Mouse (Mus musculus) gastrocnemius, adult 2 months (tissue): ENCODE results near the gene Cdh23. TPM values are rescaled to one million over a fixed set of nuclear protein-coding genes. Genes with fewer than 3 reads are reported as not detected.

Source experiments
- DNase-seq: peaks from one replicate; pipeline ENCODE4 v3.0.0; 2022
- H3K27ac ChIP-seq: fragments of 200-600 bp; 2 replicates; pipeline ENCODE4 v1.8.1; 2022; ENCODE audit warnings: mild to moderate bottlenecking
- H3K4me3 ChIP-seq: fragments of 200-600 bp; 2 replicates; pipeline ENCODE4 v1.8.1; 2022; ENCODE audit warnings: mild to moderate bottlenecking, moderate library complexity
- CTCF ChIP-seq: fragments of 200-600 bp; IDR thresholded peaks from 2 replicates; pipeline ENCODE4 v1.8.1; 2022; ENCODE audit warnings: antibody characterized with exemption, mild to moderate bottlenecking, moderate library complexity
- intact Hi-C: fragments of 180-260 bp; cut with DNase I; formaldehyde crosslinking; loops from one replicate; pipeline ENCODE4 v1.15.1; 2025
- total RNA-seq, 2 experiments: library from RNA; stranded (reverse); gene quantifications; 2 replicates each; pipeline ENCODE4 v1.2.3; 2021

Gene Cdh23
- total RNA-seq, 2 experiments from 2014 or later = 1.8 to 2.8 TPM

- DNase-seq = no peak
- intact Hi-C loops = no loop called here
- no peak overlapping the region for H3K27ac ChIP-seq
- no peak for TF ChIP-seq CTCF
- H3K4me3 ChIP-seq = no peak overlapping the region
These were observed 38.1 kb downstream of the Cdh23 start for GRCm38 (mm10) chr10:60658176-60658575.

GRCm38 (mm10) chr10:60653675-60654074 lies 42.6 kb downstream of the Cdh23 start:
- H3K4me3 ChIP-seq = no peak overlapping the region
- intact Hi-C loops = no loop called here
- no peak overlapping the region for H3K27ac ChIP-seq
- no peak for TF ChIP-seq CTCF
- no peak for DNase-seq

GRCm38 (mm10) chr10:60653106-60653505 lies 43.2 kb downstream of the Cdh23 start:
- no peak for DNase-seq
- intact Hi-C loops = no loop called here
- Histone ChIP-seq H3K4me3 (no peak overlapping the region), H3K27ac (no peak overlapping the region)
- TF ChIP-seq CTCF = no peak

GRCm38 (mm10) chr10:60644079-60644641 lies 52.1 kb downstream of the Cdh23 start:
- no peak for DNase-seq
- TF ChIP-seq CTCF = no peak
- intact Hi-C loops = no loop called here
- H3K27ac ChIP-seq = no peak overlapping the region
- no peak overlapping the region for H3K4me3 ChIP-seq

- intact Hi-C loops = no loop called here
- DNase-seq = peak; percentile 72
- H3K4me3 ChIP-seq = no peak overlapping the region
- no peak overlapping the region for H3K27ac ChIP-seq
- no peak for TF ChIP-seq CTCF
These were observed 57.0 kb downstream of the Cdh23 start for GRCm38 (mm10) chr10:60639291-60639690.

- TF ChIP-seq CTCF = no peak
- Histone ChIP-seq H3K4me3 (no peak overlapping the region), H3K27ac (no peak overlapping the region)
- intact Hi-C loops = no loop called here
- DNase-seq = no peak
These were observed 60.6 kb downstream of the Cdh23 start for GRCm38 (mm10) chr10:60635568-60636295.

GRCm38 (mm10) chr10:60634391-60634790 lies 61.9 kb downstream of the Cdh23 start:
- Histone ChIP-seq H3K27ac (no peak overlapping the region), H3K4me3 (no peak overlapping the region)
- no peak for DNase-seq
- TF ChIP-seq CTCF = no peak
- intact Hi-C loops = no loop called here

GRCm38 (mm10) chr10:60626086-60626485 lies 70.2 kb downstream of the Cdh23 start:
- Histone ChIP-seq H3K4me3 (no peak overlapping the region), H3K27ac (no peak overlapping the region)
- DNase-seq = no peak
- intact Hi-C loops = no loop called here
- no peak for TF ChIP-seq CTCF

- no peak overlapping the region for H3K27ac ChIP-seq
- intact Hi-C loops = no loop called here
These were observed 70.8 kb downstream of the Cdh23 start for GRCm38 (mm10) chr10:60625511-60625910.

GRCm38 (mm10) chr10:60624945-60625344 lies 71.3 kb downstream of the Cdh23 start:
- intact Hi-C loops = no loop called here
- DNase-seq = no peak
- no peak overlapping the region for H3K4me3 ChIP-seq
- H3K27ac ChIP-seq = no peak overlapping the region
- no peak for TF ChIP-seq CTCF

More at GRCm38 (mm10) chr10:60625511-60625910, 70.8 kb downstream of the Cdh23 start:
- H3K4me3 ChIP-seq = no peak overlapping the region
- no peak for DNase-seq
- no peak for TF ChIP-seq CTCF

- intact Hi-C loops = no loop called here
- DNase-seq = no peak
- H3K27ac ChIP-seq = no peak overlapping the region
These were observed 72.0 kb downstream of the Cdh23 start for GRCm38 (mm10) chr10:60624217-60624708.

GRCm38 (mm10) chr10:60622836-60623235 lies 73.5 kb downstream of the Cdh23 start:
- Histone ChIP-seq H3K27ac (no peak overlapping the region), H3K4me3 (no peak overlapping the region)
- no peak for TF ChIP-seq CTCF
- intact Hi-C loops = no loop called here
- no peak for DNase-seq

More at GRCm38 (mm10) chr10:60624217-60624708, 72.0 kb downstream of the Cdh23 start:
- no peak overlapping the region for H3K4me3 ChIP-seq
- TF ChIP-seq CTCF = no peak

GRCm38 (mm10) chr10:60621470-60622170 lies 74.7 kb downstream of the Cdh23 start:
- intact Hi-C loops = no loop called here
- TF ChIP-seq CTCF = peak; percentile 18; the same call in 1 of the 2 replicates
- no peak for DNase-seq
- Histone ChIP-seq H3K4me3 (no peak overlapping the region), H3K27ac (no peak overlapping the region)
